Comparison of ENCODE assay signal across 9 mouse cellular contexts in the genomic region with DNA sequence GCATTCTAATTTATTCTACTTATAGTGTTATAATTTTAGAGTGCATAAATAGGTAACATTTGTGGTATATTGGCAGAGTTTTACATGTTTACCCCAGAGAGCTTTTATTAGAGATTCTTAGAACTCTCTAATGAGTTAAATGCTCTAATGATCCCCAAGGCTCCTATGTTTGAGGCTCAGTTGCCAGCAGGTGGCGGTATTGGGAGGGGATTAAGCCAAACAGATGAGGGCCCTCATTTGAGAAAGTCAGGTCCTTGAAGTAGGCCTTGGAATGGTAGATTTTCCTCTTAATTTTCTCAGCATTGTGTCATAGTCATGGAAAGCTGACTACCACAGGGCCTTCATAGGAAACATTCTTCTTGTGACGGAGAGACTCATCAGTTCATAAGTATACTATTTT.
DNase-seq lines count a peak whose midpoint lies in the region; ATAC-seq and TF ChIP-seq lines count a peak whose summit lies in the region.
"Had no signal": no experiment of that assay in that cellular context is flagged by ENCODE, and none has a peak within 500 bp of the region (broad histone marks: within the 10 kb centered on the region; RNA-seq: fewer than 3 reads in every experiment).

No protein-coding gene starts in this region.

- no peak for ATAC-seq in kidney, embryonic 14.5 days (ENCODE audit: low FRiP score, low TSS enrichment)
- no peak for ATAC-seq in hindbrain, postnatal 0 days
- ATAC-seq in erythroid progenitor cell, adult 5-6 weeks (replicated peaks; ENCODE audit: low FRiP score, poor library complexity, severe bottlenecking) = no peak

- 31% methylated on average over 2 of the region's 2 CpGs for WGBS in kidney, adult 2 months
- WGBS in kidney, embryonic 14.5 days = 33% methylated on average over 2 of the region's 2 CpGs
- 38% methylated on average over 2 of the region's 2 CpGs for WGBS in hindbrain, postnatal 0 days

- H3K9ac ChIP-seq in kidney, embryonic 14.5 days (ENCODE audit: low read depth, low read length) = no peak overlapping the region
- H3K9ac ChIP-seq in hindbrain, postnatal 0 days (replicated peaks; ENCODE audit: low read length) = no peak overlapping the region
- H3K9ac ChIP-seq: stomach, embryonic 15.5 days had no signal

- no peak for TF ChIP-seq POLR2A in kidney, adult 2 months (IDR thresholded peaks at IDR 0.05; ENCODE audit: low read depth, low read length)

- H3K4me2 ChIP-seq in kidney, embryonic 14.5 days (replicated peaks; ENCODE audit: low read depth, low read length) = no peak overlapping the region
- H3K4me2 ChIP-seq in hindbrain, postnatal 0 days (ENCODE audit: low read depth, low read length) = no peak overlapping the region
- H3K4me2 ChIP-seq: stomach, embryonic 15.5 days had no signal

- DNase-seq in kidney, adult 2 months = peak; percentile 48
- DNase-seq in WW6 (ENCODE audit: low read depth, low spot score) = peak; percentile 18
- DNase-seq in cerebellum, postnatal 4 days (ENCODE audit: low spot score in 2 of 2) = peak; percentile 66 to 74
- DNase-seq in hindbrain, postnatal 0 days (ENCODE audit: low spot score) = peak; percentile 76
- DNase-seq in left cerebral cortex, postnatal 25 days (ENCODE audit: low spot score in 2 of 2) = peak; percentile 63 to 77
- peak; percentile 80 for DNase-seq in right cerebral cortex, postnatal 14 days

- TF ChIP-seq CTCF in kidney, adult 2 months (conservative IDR thresholded peaks at IDR 0.05; ENCODE audit: insufficient read depth, insufficient read length, low read depth, low read length) = peak; percentile 39; the same call in 1 of the 2 replicates
- TF ChIP-seq CTCF in hindbrain, postnatal 0 days (IDR thresholded peaks at IDR 0.05; ENCODE audit: low read depth) = peak; percentile 71

- no peaks in the 10 kb centered on the region for H3K9me3 ChIP-seq in kidney, embryonic 14.5 days (ENCODE audit: control insufficient read depth, low read length)
- no peaks in the 10 kb centered on the region for H3K9me3 ChIP-seq in hindbrain, postnatal 0 days (ENCODE audit: low read length)
- H3K9me3 ChIP-seq: stomach, embryonic 15.5 days had no signal

- H3K27me3 ChIP-seq in kidney, adult 2 months (replicated peaks; ENCODE audit: control insufficient read depth, insufficient read depth, low read length) = no peaks in the 10 kb centered on the region
- H3K27me3 ChIP-seq in kidney, embryonic 14.5 days (ENCODE audit: control insufficient read depth, insufficient read depth, low read length) = no peaks in the 10 kb centered on the region
- H3K27me3 ChIP-seq in hindbrain, postnatal 0 days (ENCODE audit: insufficient read depth, low read length) = no peaks in the 10 kb centered on the region
- H3K27me3 ChIP-seq: stomach, embryonic 15.5 days had no signal

- H3K4me1 ChIP-seq in kidney, adult 2 months (ENCODE audit: control insufficient read depth, insufficient read depth, low read length) = no peaks in the 10 kb centered on the region
- H3K4me1 ChIP-seq in kidney, embryonic 14.5 days (ENCODE audit: control insufficient read depth, insufficient read depth, low read length) = no peaks in the 10 kb centered on the region
- no peaks in the 10 kb centered on the region for H3K4me1 ChIP-seq in hindbrain, postnatal 0 days (ENCODE audit: insufficient read depth, low read length)
- H3K4me1 ChIP-seq: stomach, embryonic 15.5 days had no signal

- H3K4me3 ChIP-seq in kidney, adult 2 months (ENCODE audit: insufficient read depth, low read depth, low read length) = no peak overlapping the region
- no peak overlapping the region for H3K4me3 ChIP-seq in kidney, embryonic 14.5 days (ENCODE audit: low read length)
- H3K4me3 ChIP-seq in hindbrain, postnatal 0 days (ENCODE audit: low read length) = no peak overlapping the region
- H3K4me3 ChIP-seq: stomach, embryonic 15.5 days had no signal

- H3K27ac ChIP-seq in kidney, adult 2 months (ENCODE audit: insufficient read depth, low read depth, low read length) = no peak overlapping the region
- no peak overlapping the region for H3K27ac ChIP-seq in kidney, embryonic 14.5 days (ENCODE audit: low read depth, low read length)
- no peak overlapping the region for H3K27ac ChIP-seq in hindbrain, postnatal 0 days
- H3K27ac ChIP-seq: stomach, embryonic 15.5 days had no signal

- H3K36me3 ChIP-seq in kidney, adult 2 months (ENCODE audit: control insufficient read depth, insufficient read depth, low read length) = no peaks in the 10 kb centered on the region
- H3K36me3 ChIP-seq in kidney, embryonic 14.5 days (ENCODE audit: control insufficient read depth, insufficient read depth, low read length) = no peaks in the 10 kb centered on the region
- no peaks in the 10 kb centered on the region for H3K36me3 ChIP-seq in hindbrain, postnatal 0 days (ENCODE audit: insufficient read depth, low read length)
- H3K36me3 ChIP-seq: stomach, embryonic 15.5 days had no signal

- intact Hi-C loops in left cerebral cortex, postnatal 25 days (cut with DNase I) = loop anchor here (5.0 to 10.0 kb wide), 2 partner anchors 161 to 604 kb away; no protein-coding TSS in a partner anchor

Comparison
In these comparisons a context has a peak if more than half of its experiments do, and no peak if none do; other contexts are left out.
1. DNase-seq: peak in every context shown above with its lines; median percentile 80 in right cerebral cortex, postnatal 14 days; 76 in hindbrain, postnatal 0 days; 70 in cerebellum, postnatal 4 days; 70 in left cerebral cortex, postnatal 25 days; 48 in kidney, adult 2 months; 18 in WW6.